Mouse (Mus musculus) neural tube, embryonic 15.5 days (tissue): ENCODE results near the gene Vav2. TPM values are rescaled to one million over a fixed set of nuclear protein-coding genes. Genes with fewer than 3 reads are reported as not detected.

Experiments used
- ATAC-seq: fragments of 200-750 bp; cut with Nextera tagmentation; 2 replicates; pipeline ENCODE4 v1.8.0; 2017; ENCODE audit warnings: mild to moderate bottlenecking, moderate TSS enrichment, moderate library complexity; ENCODE audit not compliant: low FRiP score
- H3K27ac ChIP-seq: fragments of 300-500 bp; sonication (generic); replicated peaks from 2 replicates; pipeline ENCODE4 v1.5.1; 2015; ENCODE audit warnings: mild to moderate bottlenecking, inconsistent platforms
- H3K27me3 ChIP-seq: fragments of 300-500 bp; sonication (generic); replicated peaks from 2 replicates; pipeline ENCODE4 v1.6.1; 2015; ENCODE audit warnings: inconsistent platforms
- H3K36me3 ChIP-seq: fragments of 300-500 bp; sonication (generic); 2 replicates; pipeline ENCODE4 v1.6.1; 2015; ENCODE audit warnings: inconsistent platforms
- H3K4me1 ChIP-seq: fragments of 300-500 bp; sonication (generic); 2 replicates; pipeline ENCODE4 v1.6.1; 2015; ENCODE audit warnings: inconsistent platforms
- H3K4me2 ChIP-seq: fragments of 300-500 bp; sonication (generic); 2 replicates; pipeline ENCODE4 v1.6.1; 2015; ENCODE audit warnings: inconsistent platforms, mild to moderate bottlenecking, moderate library complexity
- H3K4me3 ChIP-seq: fragments of 300-500 bp; sonication (generic); replicated peaks from 2 replicates; pipeline ENCODE4 v1.5.1; 2015; ENCODE audit warnings: mild to moderate bottlenecking, inconsistent platforms
- H3K9ac ChIP-seq: fragments of 300-500 bp; sonication (generic); replicated peaks from 2 replicates; pipeline ENCODE4 v1.6.1; 2015; ENCODE audit warnings: mild to moderate bottlenecking, inconsistent platforms
- H3K9me3 ChIP-seq: fragments of 300-500 bp; sonication (generic); replicated peaks from 2 replicates; pipeline ENCODE4 v1.6.1; 2016; ENCODE audit warnings: inconsistent platforms
- WGBS: fragments of 180-500 bp; shearing (Covaris S2); methylation state at CpG from one replicate; pipeline ENCODE4 v1.1.7; 2015; ENCODE audit warnings: mixed read lengths; 5-methylcytosine and 5-hydroxymethylcytosine counted together
- polyA plus RNA-seq: library from polyadenylated mRNA; unstranded; fragments of >200 nt; fragmentation: Nextera tagmentation; extraction: Ambion mirVana; gene quantifications from 2 replicates; pipeline ENCODE4 v1.2.1, GENCODE M21; 2015

Gene Vav2
- polyA plus RNA-seq, 1 experiment from 2014 or later, result 15.5 TPM

DNA sequence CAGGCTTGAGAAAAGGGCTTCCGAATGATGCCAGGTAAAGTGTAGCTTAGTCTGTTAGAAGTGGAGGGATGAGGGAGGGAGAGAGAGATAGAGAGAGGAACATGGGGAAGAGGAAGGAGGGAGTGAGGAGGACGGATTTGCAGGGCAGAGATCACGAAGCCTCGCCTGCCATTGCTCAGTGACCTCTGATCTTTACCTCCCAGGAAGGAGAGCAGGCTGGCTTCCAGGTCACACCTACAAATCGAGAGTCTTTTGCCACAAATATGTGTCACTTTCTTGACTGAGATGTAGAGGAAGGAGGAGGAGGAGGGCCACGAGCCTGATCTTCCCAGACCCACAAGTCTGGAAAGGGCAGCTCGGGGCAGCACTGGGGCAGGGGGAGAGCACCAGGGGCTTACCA is 142.4 kb downstream of the Vav2 start:
- no peak overlapping the region for H3K4me2 ChIP-seq
- H3K4me1 ChIP-seq, result peaks cover 4% of the 10 kb centered on the region
- peaks cover 33% of the 10 kb centered on the region for H3K36me3 ChIP-seq
- no peaks in the 10 kb centered on the region for H3K27me3 ChIP-seq
- no peak overlapping the region for H3K27ac ChIP-seq
- ATAC-seq, result no peak
- no peaks in the 10 kb centered on the region for H3K9me3 ChIP-seq
- no peak overlapping the region for H3K9ac ChIP-seq
- H3K4me3 ChIP-seq, result no peak overlapping the region
- WGBS, result 85% methylated on average over 7 of the region's 7 CpGs

DNA sequence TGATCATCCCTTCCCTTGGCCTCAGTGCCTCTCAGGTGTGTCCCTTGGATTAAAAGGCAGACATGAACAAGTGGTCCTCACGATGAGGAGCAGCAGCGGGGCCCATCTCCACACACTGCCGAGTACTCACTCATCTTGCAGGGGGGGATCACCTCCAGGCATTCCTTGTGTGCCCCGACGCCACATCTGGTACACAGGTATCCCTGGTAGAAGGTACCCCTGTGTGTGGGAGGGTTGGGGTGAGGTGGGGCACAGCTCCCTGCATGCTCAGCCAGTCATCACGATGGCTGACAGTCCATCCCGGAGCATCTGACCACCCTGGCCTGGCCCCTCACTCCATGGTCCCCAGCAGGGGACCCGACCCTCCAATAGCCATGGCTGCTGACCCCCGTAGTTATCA is 145.1 kb downstream of the Vav2 start:
- H3K36me3 ChIP-seq, result peaks cover 48% of the 10 kb centered on the region
- no peaks in the 10 kb centered on the region for H3K9me3 ChIP-seq
- no peak overlapping the region for H3K9ac ChIP-seq
- H3K27me3 ChIP-seq, result no peaks in the 10 kb centered on the region
- ATAC-seq, result no peak
- H3K4me3 ChIP-seq, result no peak overlapping the region
- no peaks in the 10 kb centered on the region for H3K4me1 ChIP-seq
- 95% methylated on average over 9 of the region's 9 CpGs for WGBS
- H3K4me2 ChIP-seq, result no peak overlapping the region
- H3K27ac ChIP-seq, result no peak overlapping the region

DNA sequence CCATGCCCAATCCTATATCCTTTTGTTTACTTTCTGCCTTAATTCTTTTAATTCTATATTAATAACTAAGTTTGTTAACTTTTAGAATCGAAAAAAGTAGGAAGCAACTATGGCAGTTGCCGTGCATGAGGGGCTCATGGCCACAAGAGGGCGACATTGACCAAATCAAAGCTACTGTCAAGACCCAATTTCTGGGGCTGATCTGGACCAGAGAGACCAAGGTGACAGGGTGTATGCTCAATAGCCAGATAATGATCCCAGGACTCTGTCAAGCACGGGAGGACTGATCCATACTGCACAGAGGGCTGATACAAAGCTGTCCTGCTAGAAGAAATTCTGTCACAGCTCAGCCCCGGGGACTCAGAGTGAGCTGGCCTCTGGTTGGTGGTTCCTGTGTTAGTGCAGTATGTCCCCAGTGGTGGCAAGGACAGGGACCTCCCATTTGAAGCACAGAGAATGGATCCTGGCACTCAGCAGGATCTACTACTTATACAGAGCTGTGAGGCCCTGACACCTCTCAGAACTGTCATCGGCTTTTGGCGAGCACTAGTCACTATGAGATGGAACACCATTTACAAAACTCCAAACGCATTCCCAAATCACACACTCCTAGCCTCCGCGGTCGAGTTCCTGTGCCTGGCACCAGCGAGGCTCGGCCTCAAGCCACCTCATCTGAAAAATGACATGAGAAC is 145.8 kb downstream of the Vav2 start:
- ATAC-seq, result no peak; the same call in 1 of the 2 replicates
- no peaks in the 10 kb centered on the region for H3K9me3 ChIP-seq
- H3K4me3 ChIP-seq, result no peak overlapping the region
- no peaks in the 10 kb centered on the region for H3K4me1 ChIP-seq
- H3K27me3 ChIP-seq, result no peaks in the 10 kb centered on the region
- no peak overlapping the region for H3K27ac ChIP-seq
- no peak overlapping the region for H3K9ac ChIP-seq
- H3K36me3 ChIP-seq, result peaks cover 50% of the 10 kb centered on the region
- H3K4me2 ChIP-seq, result no peak overlapping the region
- 71% methylated on average over 13 of the region's 13 CpGs for WGBS

DNA sequence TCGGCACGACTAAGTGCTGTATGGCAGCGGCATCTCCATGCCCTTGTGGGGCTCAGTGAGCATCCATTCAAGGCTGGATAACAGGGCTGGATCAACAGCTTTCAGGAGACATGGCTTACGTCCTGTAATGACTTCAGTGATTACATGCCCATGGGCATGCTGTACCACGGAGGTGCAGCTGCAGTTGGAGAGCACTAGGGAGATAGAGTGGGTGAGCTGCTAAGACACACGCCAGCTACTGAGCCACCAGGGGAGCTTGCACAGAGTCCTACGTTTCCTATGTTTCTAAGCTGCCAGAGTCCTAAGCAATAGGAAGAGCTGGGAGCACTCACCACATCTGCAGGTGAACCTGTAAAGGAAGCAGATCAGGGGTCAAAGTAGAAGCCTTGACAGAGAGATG is 148.0 kb downstream of the Vav2 start:
- Histone ChIP-seq H3K4me3 (no peak overlapping the region), H3K4me1 (no peaks in the 10 kb centered on the region), H3K27ac (no peak overlapping the region), H3K9ac (no peak overlapping the region), H3K9me3 (no peaks in the 10 kb centered on the region), H3K36me3 (peaks cover 56% of the 10 kb centered on the region), H3K27me3 (no peaks in the 10 kb centered on the region), H3K4me2 (no peak overlapping the region)
- WGBS, result 90% methylated on average over 7 of the region's 7 CpGs
- ATAC-seq, result no peak

DNA sequence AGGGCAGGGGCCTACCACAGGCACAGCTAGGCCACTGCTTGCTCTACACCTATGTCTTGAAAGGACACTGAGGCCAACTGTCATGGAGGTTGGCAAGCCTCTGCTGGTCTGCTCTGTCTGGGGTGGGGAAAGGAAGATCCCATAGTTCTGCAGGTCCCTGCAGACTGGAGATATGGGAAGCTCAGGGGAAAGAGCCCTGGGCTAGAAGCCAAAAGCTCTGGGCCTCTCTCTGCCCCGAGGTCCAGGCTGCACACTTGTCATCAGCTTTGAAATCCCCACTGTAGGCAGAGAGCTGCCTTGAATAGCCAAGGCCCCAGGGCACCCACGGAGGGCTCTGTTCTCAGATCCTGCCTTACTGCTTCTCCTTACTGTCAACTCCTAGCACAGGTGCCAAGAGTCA is 158.5 kb downstream of the Vav2 start:
- whole genome bisulfite sequencing, result 75% methylated on average over 2 of the region's 2 CpGs
- no peak overlapping the region for H3K9ac ChIP-seq
- H3K9me3 ChIP-seq, result no peaks in the 10 kb centered on the region
- H3K36me3 ChIP-seq, result peaks cover 74% of the 10 kb centered on the region
- H3K4me2 ChIP-seq, result no peak overlapping the region
- no peak for ATAC-seq
- H3K27me3 ChIP-seq, result no peaks in the 10 kb centered on the region
- H3K4me3 ChIP-seq, result no peak overlapping the region
- no peak overlapping the region for H3K27ac ChIP-seq
- no peaks in the 10 kb centered on the region for H3K4me1 ChIP-seq

DNA sequence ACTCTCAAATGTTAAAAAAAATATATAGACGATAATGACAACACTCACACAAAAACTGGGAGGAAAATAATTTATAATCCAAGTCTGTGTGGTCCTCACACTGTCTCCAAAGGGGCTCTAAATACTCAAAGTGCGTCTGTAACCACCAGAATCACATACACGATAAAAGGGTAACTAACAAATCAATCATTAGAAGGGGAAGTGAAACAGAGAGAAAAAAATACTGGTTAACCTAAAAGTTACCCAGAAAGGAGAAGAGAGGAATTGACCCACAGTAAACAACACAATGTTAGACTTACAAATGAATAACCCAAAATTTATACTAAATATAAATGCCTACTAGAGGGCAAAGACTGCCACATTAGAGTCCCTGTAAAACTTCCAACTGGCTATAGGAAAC is 161.0 kb downstream of the Vav2 start:
- no peaks in the 10 kb centered on the region for H3K9me3 ChIP-seq
- no peak for ATAC-seq
- H3K4me3 ChIP-seq, result no peak overlapping the region
- H3K27me3 ChIP-seq, result no peaks in the 10 kb centered on the region
- no peaks in the 10 kb centered on the region for H3K4me1 ChIP-seq
- H3K4me2 ChIP-seq, result no peak overlapping the region
- H3K36me3 ChIP-seq, result peaks cover 70% of the 10 kb centered on the region
- H3K27ac ChIP-seq, result no peak overlapping the region
- no peak overlapping the region for H3K9ac ChIP-seq
- WGBS, result 82% methylated on average over 3 of the region's 3 CpGs

DNA sequence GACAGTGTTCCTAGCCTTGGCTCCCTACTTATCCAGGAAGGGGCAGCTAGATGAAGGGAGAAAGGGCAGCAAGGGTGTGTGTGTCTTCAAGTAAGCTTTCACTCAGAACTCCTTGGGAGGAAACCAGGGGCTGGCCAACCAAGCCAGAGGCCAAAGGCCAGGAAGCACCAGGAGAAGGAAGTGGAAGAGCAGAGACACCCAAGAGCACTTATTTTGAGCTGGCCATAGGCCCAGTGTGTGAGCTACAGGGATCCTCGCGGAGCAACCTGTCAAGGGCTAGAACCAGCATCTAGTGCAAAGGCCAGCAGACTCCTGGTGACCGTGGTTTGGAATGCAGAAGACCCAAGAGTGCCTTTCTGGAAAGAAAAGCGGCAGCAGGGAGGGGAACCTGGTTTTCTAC is 163.8 kb downstream of the Vav2 start:
- no peak overlapping the region for H3K4me2 ChIP-seq
- H3K9ac ChIP-seq, result no peak overlapping the region
- H3K36me3 ChIP-seq, result peaks cover 44% of the 10 kb centered on the region
- H3K27me3 ChIP-seq, result no peaks in the 10 kb centered on the region
- H3K4me1 ChIP-seq, result no peaks in the 10 kb centered on the region
- no peaks in the 10 kb centered on the region; the same call in none of the 2 replicates for H3K9me3 ChIP-seq
- no peak overlapping the region for H3K4me3 ChIP-seq
- WGBS, result 92% methylated on average over 4 of the region's 4 CpGs
- ATAC-seq, result no peak
- no peak overlapping the region for H3K27ac ChIP-seq

DNA sequence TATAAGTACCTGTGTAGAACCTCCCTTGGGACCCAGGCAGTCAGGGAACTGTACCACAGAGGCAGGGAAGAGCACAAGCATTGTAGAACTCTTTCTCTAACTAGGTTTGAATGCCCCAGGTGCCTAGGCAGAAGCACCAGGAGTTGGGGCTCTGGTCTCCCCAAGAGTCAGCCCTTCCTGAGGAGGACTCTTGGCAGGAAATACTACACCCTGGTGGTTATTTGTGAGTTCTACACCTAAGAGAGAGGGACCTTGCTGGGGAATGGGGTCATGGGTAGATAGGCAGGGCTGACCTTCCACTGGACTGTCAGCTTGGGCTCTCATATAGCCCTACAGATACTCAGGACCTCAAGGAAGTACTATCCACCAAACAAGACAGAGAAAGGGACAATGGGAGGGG is 175.4 kb downstream of the Vav2 start:
- peaks cover 3% of the 10 kb centered on the region; the same call in 1 of the 2 replicates for H3K4me1 ChIP-seq
- H3K27me3 ChIP-seq, result no peaks in the 10 kb centered on the region
- H3K36me3 ChIP-seq, result no peaks in the 10 kb centered on the region
- H3K9ac ChIP-seq, result no peak overlapping the region
- ATAC-seq, result no peak
- no peak overlapping the region for H3K4me3 ChIP-seq
- H3K9me3 ChIP-seq, result no peaks in the 10 kb centered on the region
- H3K4me2 ChIP-seq, result no peak overlapping the region
- no peak overlapping the region for H3K27ac ChIP-seq

DNA sequence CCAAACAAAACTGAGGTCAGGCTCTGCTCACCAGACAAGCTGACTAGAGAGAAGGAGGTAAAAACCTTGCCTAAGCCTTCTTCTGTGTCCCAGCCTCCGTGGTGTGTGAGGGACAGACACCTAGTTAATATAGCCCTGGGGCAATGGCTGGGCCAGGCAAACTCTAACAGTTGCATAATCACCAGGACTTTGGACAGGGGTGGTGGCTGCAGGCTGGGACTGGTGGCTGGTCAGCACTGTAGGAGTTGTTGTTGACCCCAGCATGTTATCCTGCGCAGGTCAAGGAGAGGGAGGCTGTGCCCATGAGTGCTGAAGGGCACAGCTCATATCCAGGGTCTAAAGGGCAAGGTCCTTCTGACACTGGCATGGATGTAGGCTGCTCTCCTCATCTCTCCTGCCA is 178.6 kb downstream of the Vav2 start, which contains the start of gene Sardh:
Sardh (minus strand) TSS at position 127 of the 400 bp plus-strand sequence.
- Histone ChIP-seq H3K9me3 (no peaks in the 10 kb centered on the region), H3K27me3 (no peaks in the 10 kb centered on the region), H3K9ac (no peak within 1 kb of the TSS), H3K36me3 (no peaks in the 10 kb centered on the region), H3K4me2 (peak within 1 kb of the TSS; percentile 37), H3K4me3 (no peak within 1 kb of the TSS), H3K27ac (0 out of 2 replicates have a peak within 1 kb of the TSS, but pooled peaks have one; percentile 15), H3K4me1 (peaks cover 7% of the 10 kb centered on the region; the same call in 1 of the 2 replicates)
- 93% methylated on average over 2 of the region's 2 CpGs for WGBS
- ATAC-seq, result no peak

DNA sequence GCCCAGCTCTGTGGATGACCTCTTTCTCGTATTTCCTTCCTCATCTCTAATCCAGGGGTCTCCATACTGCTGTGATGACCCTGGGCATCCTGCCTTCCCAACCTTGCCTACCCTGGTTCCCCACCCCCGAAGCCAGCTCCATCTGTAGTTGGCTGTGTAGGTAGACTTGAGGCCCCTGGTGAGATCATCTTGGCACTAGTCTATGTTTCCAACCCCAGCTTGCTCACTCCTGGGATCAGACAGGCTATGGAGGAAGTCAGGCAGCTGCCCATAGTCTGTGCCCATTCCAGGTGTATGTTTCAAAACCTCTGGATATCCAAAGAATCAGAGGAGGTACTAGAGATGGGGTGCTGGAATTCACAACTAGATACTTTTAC is 179.4 kb downstream of the Vav2 start:
- Histone ChIP-seq H3K27ac (0 out of 2 replicates have a peak overlapping the region, but pooled peaks have one; percentile 15), H3K4me1 (peaks cover 7% of the 10 kb centered on the region; the same call in 1 of the 2 replicates), H3K27me3 (no peaks in the 10 kb centered on the region), H3K9ac (no peak overlapping the region), H3K4me3 (no peak overlapping the region), H3K4me2 (peak overlapping the region; percentile 37; the same call in 1 of the 2 replicates), H3K36me3 (no peaks in the 10 kb centered on the region), H3K9me3 (no peaks in the 10 kb centered on the region)
- WGBS, result 68% methylated on average over 2 of the region's 2 CpGs
- ATAC-seq, result no peak

DNA sequence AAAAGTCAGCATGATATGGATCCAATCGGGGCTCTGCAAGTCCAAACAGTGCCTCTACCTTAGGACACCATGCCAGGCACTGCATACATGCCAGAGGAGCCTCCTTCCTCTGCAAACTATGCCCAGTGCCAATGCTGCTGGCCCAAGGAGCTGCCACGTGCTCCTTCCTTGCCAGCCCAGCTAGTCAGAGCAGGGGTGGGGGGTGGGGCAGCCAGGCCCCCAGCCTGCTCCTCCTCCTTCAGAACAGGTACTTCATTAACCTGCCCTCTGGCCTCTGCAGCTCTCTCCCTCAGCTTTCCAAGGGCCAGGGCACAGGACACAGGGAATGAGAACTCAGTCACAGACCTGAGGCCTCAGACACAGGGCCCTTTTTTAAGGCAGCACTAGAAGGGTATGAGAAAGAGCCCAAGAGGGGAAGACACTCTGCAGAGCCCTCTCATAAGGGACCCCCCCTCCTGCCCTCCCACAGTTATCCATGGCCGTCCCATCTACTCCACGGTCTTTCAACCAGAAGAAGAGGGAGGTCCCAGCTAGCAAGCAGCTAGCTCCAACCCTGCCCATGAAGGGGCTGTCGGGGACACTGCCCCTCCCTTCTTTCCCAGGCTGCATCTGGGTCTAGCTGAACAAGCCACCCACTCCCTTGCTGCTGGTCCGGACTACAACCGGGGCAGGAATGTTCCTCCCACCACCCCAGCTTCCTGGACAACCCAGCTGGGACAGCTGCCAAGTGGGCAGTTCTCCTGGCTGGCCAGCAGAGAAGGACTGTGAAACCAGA is 179.9 kb downstream of the Vav2 start:
- Histone ChIP-seq H3K27me3 (no peaks in the 10 kb centered on the region), H3K9ac (0 out of 2 replicates have a peak overlapping the region, but pooled peaks have one; percentile 3), H3K9me3 (no peaks in the 10 kb centered on the region), H3K36me3 (no peaks in the 10 kb centered on the region), H3K4me2 (peak overlapping the region; percentile 37), H3K4me1 (peaks cover 7% of the 10 kb centered on the region; the same call in 1 of the 2 replicates), H3K27ac (peak overlapping the region; percentile 34; the same call in 1 of the 2 replicates), H3K4me3 (no peak overlapping the region)
- peak; percentile 77 for ATAC-seq
- WGBS, result 45% methylated on average over 7 of the region's 7 CpGs

DNA sequence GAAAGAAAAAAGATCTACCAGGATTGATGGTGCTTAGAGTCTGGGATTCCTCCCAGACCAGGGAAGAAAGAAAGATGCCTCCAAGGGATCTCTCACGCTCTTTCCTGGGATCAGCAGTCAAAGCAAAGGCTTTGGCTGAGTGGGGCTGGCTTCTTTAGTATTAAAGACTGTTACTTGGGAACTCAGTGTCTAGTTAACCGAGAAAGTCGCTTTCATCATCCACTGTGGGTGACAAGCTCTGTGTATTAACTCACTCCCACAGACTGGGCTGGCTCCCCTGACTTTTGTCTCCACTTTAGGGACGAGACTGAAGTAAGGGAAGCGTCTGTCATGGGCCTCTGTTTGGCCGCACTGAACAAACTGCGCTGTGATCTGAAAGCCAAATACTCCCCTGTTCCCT is 180.9 kb downstream of the Vav2 start:
- H3K27ac ChIP-seq, result 0 out of 2 replicates have a peak overlapping the region, but pooled peaks have one; percentile 18
- H3K36me3 ChIP-seq, result no peaks in the 10 kb centered on the region
- no peak overlapping the region for H3K4me3 ChIP-seq
- no peak overlapping the region for H3K4me2 ChIP-seq
- no peaks in the 10 kb centered on the region for H3K9me3 ChIP-seq
- H3K4me1 ChIP-seq, result peaks cover 7% of the 10 kb centered on the region; the same call in 1 of the 2 replicates
- H3K9ac ChIP-seq, result no peak overlapping the region
- H3K27me3 ChIP-seq, result no peaks in the 10 kb centered on the region
- no peak for ATAC-seq
- WGBS, result 73% methylated on average over 7 of the region's 7 CpGs
